Comparison of ENCODE assay signal across 22 mouse cellular contexts in genomic region chr3:38104418-38104817, GRCm38 (mm10).
DNase-seq lines count a peak whose midpoint lies in the region; ATAC-seq and TF ChIP-seq lines count a peak whose summit lies in the region.
"Had no signal": no experiment of that assay in that cellular context is flagged by ENCODE, and none has a peak within 500 bp of the region (broad histone marks: within the 10 kb centered on the region; RNA-seq: fewer than 3 reads in every experiment).

No protein-coding gene starts in this region.

- 57% methylated on average over 3 of the region's 3 CpGs for WGBS in liver, postnatal 0 days (ENCODE audit: insufficient replicate concordance)
- 74% methylated on average over 3 of the region's 3 CpGs for WGBS in liver, embryonic 11.5 days
- WGBS in forebrain, embryonic 11.5 days = 85% methylated on average over 3 of the region's 3 CpGs

- TF ChIP-seq CTCF in liver, postnatal 0 days (IDR thresholded peaks at IDR 0.05; ENCODE audit: low read depth) = no peak

- ATAC-seq in liver, postnatal 0 days = 0 out of 2 replicates have a peak, but pooled peaks have one; percentile 25
- no peak for ATAC-seq in liver, embryonic 11.5 days (replicated peaks; ENCODE audit: low FRiP score)
- peak; percentile 81 for ATAC-seq in common myeloid progenitor, adult 5-6 weeks (replicated peaks; ENCODE audit: low read depth, poor library complexity, severe bottlenecking)
- 0 out of 2 replicates have a peak, but pooled peaks have one; percentile 17 for ATAC-seq in megakaryocyte progenitor cell, adult 5-6 weeks (replicated peaks; ENCODE audit: poor library complexity)
- no peak for ATAC-seq in forebrain, embryonic 11.5 days (replicated peaks; ENCODE audit: low FRiP score)
- ATAC-seq: activated CD4-positive, CD25-positive, alpha-beta regulatory T cell, adult 4 months; CD4-positive, CD25-positive, alpha-beta regulatory T cell, adult 4 months; Patski had no signal

- no peaks in the 10 kb centered on the region for H3K9me3 ChIP-seq in liver, postnatal 0 days (ENCODE audit: low read length)
- H3K9me3 ChIP-seq in liver, embryonic 11.5 days (ENCODE audit: control insufficient read depth, low read length) = no peaks in the 10 kb centered on the region
- H3K9me3 ChIP-seq in forebrain, embryonic 11.5 days (ENCODE audit: control insufficient read depth, low read length) = no peaks in the 10 kb centered on the region
- H3K9me3 ChIP-seq: G1E had no signal

- H3K27me3 ChIP-seq in liver, postnatal 0 days (ENCODE audit: insufficient read depth, low read length) = no peaks in the 10 kb centered on the region
- H3K27me3 ChIP-seq in liver, embryonic 11.5 days (replicated peaks; ENCODE audit: control insufficient read depth, insufficient read depth, low read length) = no peaks in the 10 kb centered on the region
- H3K27me3 ChIP-seq in forebrain, embryonic 11.5 days (ENCODE audit: control insufficient read depth, insufficient read depth, low read length) = no peaks in the 10 kb centered on the region
- H3K27me3 ChIP-seq: CH12.LX, Patski had no signal

- no peak overlapping the region for H3K9ac ChIP-seq in liver, postnatal 0 days (replicated peaks)
- H3K9ac ChIP-seq in liver, embryonic 11.5 days (ENCODE audit: low read depth, low read length) = no peak overlapping the region
- no peak overlapping the region for H3K9ac ChIP-seq in forebrain, embryonic 11.5 days (ENCODE audit: low read length)

- no peak overlapping the region for H3K4me3 ChIP-seq in liver, postnatal 0 days (ENCODE audit: low read depth, low read length)
- no peak overlapping the region for H3K4me3 ChIP-seq in liver, embryonic 11.5 days (ENCODE audit: low read depth, low read length)
- H3K4me3 ChIP-seq in forebrain, embryonic 11.5 days (ENCODE audit: low read depth, low read length) = no peak overlapping the region

- no peaks in the 10 kb centered on the region for H3K36me3 ChIP-seq in liver, postnatal 0 days (replicated peaks; ENCODE audit: insufficient read depth, low read length)
- no peaks in the 10 kb centered on the region for H3K36me3 ChIP-seq in liver, embryonic 11.5 days (ENCODE audit: control insufficient read depth, insufficient read depth, low read length)
- no peaks in the 10 kb centered on the region for H3K36me3 ChIP-seq in forebrain, embryonic 11.5 days (ENCODE audit: control insufficient read depth, insufficient read depth, low read length)
- H3K36me3 ChIP-seq: G1E had no signal

- TF ChIP-seq EP300 in liver, postnatal 0 days (IDR thresholded peaks at IDR 0.05; ENCODE audit: low read depth) = no peak; the same call in 1 of the 2 replicates

- H3K4me2 ChIP-seq in liver, postnatal 0 days (ENCODE audit: low read depth, low read length) = no peak overlapping the region
- no peak overlapping the region for H3K4me2 ChIP-seq in liver, embryonic 11.5 days
- no peak overlapping the region for H3K4me2 ChIP-seq in forebrain, embryonic 11.5 days (ENCODE audit: low read depth, low read length, severe bottlenecking)

- no peak overlapping the region for H3K27ac ChIP-seq in liver, postnatal 0 days (ENCODE audit: low read depth)
- no peak overlapping the region for H3K27ac ChIP-seq in liver, embryonic 11.5 days (ENCODE audit: low read depth, low read length)
- H3K27ac ChIP-seq in forebrain, embryonic 11.5 days (ENCODE audit: low read depth, low read length) = no peak overlapping the region

- no peak for DNase-seq in liver, postnatal 0 days
- no peak for DNase-seq in liver, embryonic 11.5 days (ENCODE audit: low spot score)
- DNase-seq in MN1 (ENCODE audit: low spot score) = no peak
- DNase-seq in forebrain, embryonic 11.5 days (ENCODE audit: low spot score) = no peak
- DNase-seq: adrenal gland, adult 2 months; adrenal gland, adult 8-10 months; adrenal gland, postnatal 10 days; adrenal gland, postnatal 14 days; adrenal gland, postnatal 25 days; adrenal gland, postnatal 36 days; B cell, adult 2 months; cerebellum, adult 11 months; cerebellum, adult 11-12 months; cerebellum, adult 18-20 months; cerebellum, adult 2 months had no signal

- no peaks in the 10 kb centered on the region for H3K4me1 ChIP-seq in liver, postnatal 0 days (ENCODE audit: insufficient read depth)
- no peaks in the 10 kb centered on the region for H3K4me1 ChIP-seq in liver, embryonic 11.5 days (replicated peaks; ENCODE audit: control insufficient read depth, insufficient read depth, low read length)
- no peaks in the 10 kb centered on the region for H3K4me1 ChIP-seq in forebrain, embryonic 11.5 days (replicated peaks; ENCODE audit: control insufficient read depth, insufficient read depth, low read length)

Comparison
In these comparisons a context has a peak if more than half of its experiments do, and no peak if none do; other contexts are left out.
1. ATAC-seq: peak in liver, postnatal 0 days (single experiment), common myeloid progenitor, adult 5-6 weeks (single experiment) and megakaryocyte progenitor cell, adult 5-6 weeks (single experiment); none in liver, embryonic 11.5 days (single experiment) and forebrain, embryonic 11.5 days (single experiment).